Mouse (Mus musculus) spleen, adult 2 months (tissue): ENCODE results near the gene Ankrd13a. TPM values are rescaled to one million over a fixed set of nuclear protein-coding genes. Genes with fewer than 3 reads are reported as not detected.

ENCODE experiments used
- DNase-seq, 2 experiments: peaks; one replicate each; pipeline versions ENCODE4 v3.0.0 to v3.0.0-alpha.2; 2012 to 2021; ENCODE audit warnings: low spot score in 2 of 2, low read depth in 1 of 2
- H3K27ac ChIP-seq: fragments of 200-500 bp; 2 replicates; pipeline ENCODE4 v1.5.1; 2012; ENCODE audit warnings: low read length, inconsistent platforms; ENCODE audit not compliant: insufficient read depth
- H3K27me3 ChIP-seq: fragments of 200-500 bp; 2 replicates; pipeline ENCODE4 v1.6.1; 2012; ENCODE audit warnings: mild to moderate bottlenecking, moderate library complexity, low read length, inconsistent platforms; ENCODE audit not compliant: control insufficient read depth, insufficient read depth
- H3K36me3 ChIP-seq: fragments of 200-500 bp; 2 replicates; pipeline ENCODE4 v1.6.1; 2012; ENCODE audit warnings: mild to moderate bottlenecking, low read length, inconsistent platforms; ENCODE audit not compliant: control insufficient read depth, insufficient read depth
- H3K4me1 ChIP-seq: fragments of 200-500 bp; 2 replicates; pipeline ENCODE4 v1.6.1; 2011; ENCODE audit warnings: inconsistent platforms; ENCODE audit not compliant: control insufficient read depth, insufficient read depth, insufficient read length
- H3K4me3 ChIP-seq: fragments of 200-500 bp; 2 replicates; pipeline ENCODE4 v1.5.1; 2011; ENCODE audit warnings: mild to moderate bottlenecking, inconsistent platforms; ENCODE audit not compliant: insufficient read depth, insufficient read length; ENCODE audit errors: extremely low read depth
- CTCF ChIP-seq: fragments of 200-500 bp; IDR thresholded peaks from 2 replicates; pipeline ENCODE4 v1.5.1; 2011; ENCODE audit warnings: mild to moderate bottlenecking, inconsistent platforms; ENCODE audit not compliant: insufficient read depth, insufficient read length, insufficient replicate concordance; ENCODE audit errors: extremely low read depth
- POLR2A ChIP-seq: fragments of 200-500 bp; IDR thresholded peaks from 2 replicates; pipeline ENCODE4 v1.6.1; 2011; ENCODE audit warnings: low read depth, low read length, inconsistent platforms
- WGBS: fragments of 180-500 bp; shearing (Covaris S2); methylation state at CpG from one replicate; pipeline ENCODE4 v1.1.7; 2018; 5-methylcytosine and 5-hydroxymethylcytosine counted together
- polyA plus RNA-seq: library from polyadenylated mRNA; depleted of rRNA; stranded (reverse); fragments of >200 nt; gene quantifications from 2 replicates; pipeline ENCODE4 v1.2.3, GENCODE M21; 2012; rRNA removed

Ankrd13a gene
- 69.3 and 84.0 TPM in 2 replicates for polyA plus RNA-seq

DNA sequence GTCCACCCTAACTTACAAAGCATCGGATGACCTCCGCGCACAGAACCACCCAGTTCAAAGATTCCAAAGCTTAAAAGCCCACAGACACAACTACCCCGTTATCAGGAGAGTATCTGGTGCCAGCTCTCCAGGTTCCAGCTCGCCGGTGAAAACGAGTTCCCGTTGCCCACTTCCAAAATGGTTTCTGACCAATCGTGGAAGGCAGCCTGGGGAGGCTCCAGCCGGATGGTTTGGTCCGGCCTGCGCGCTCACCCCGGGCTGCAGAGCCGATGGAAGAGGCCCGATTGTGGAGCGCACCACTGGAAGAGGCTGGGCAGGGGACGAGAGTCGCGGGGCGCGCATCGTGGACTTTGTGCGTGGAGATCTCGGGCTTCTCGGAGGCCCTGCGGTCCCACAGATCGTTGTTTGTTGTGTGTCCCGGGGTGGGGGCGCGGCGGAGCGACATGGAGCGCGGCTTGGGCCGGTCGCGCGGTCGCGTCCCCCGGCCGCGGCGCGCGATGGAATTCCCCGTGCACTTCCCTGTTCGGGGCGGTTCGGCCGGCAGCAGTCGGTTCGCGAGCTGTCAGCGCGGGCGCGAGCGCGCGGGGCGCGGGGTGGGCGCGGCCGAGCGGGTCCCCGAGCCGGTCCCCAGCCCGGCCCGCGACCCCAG lies at the start of gene Ankrd13a:
Ankrd13a (plus strand) TSS at position 275 of the 649 bp plus-strand sequence.
- peak; percentile 83 to 87 for DNase-seq
- TF ChIP-seq POLR2A, result peak; percentile 76
- TF ChIP-seq CTCF, result no peak
- Histone ChIP-seq H3K4me3 (peak within 1 kb of the TSS; percentile 91), H3K36me3 (no peaks in the 10 kb centered on the region), H3K27ac (peak within 1 kb of the TSS; percentile 98), H3K4me1 (peaks cover 30% of the 10 kb centered on the region; the same call in 1 of the 2 replicates), H3K27me3 (no peaks in the 10 kb centered on the region)
- under 1% methylated on average over 61 of the region's 73 CpGs for WGBS

DNA sequence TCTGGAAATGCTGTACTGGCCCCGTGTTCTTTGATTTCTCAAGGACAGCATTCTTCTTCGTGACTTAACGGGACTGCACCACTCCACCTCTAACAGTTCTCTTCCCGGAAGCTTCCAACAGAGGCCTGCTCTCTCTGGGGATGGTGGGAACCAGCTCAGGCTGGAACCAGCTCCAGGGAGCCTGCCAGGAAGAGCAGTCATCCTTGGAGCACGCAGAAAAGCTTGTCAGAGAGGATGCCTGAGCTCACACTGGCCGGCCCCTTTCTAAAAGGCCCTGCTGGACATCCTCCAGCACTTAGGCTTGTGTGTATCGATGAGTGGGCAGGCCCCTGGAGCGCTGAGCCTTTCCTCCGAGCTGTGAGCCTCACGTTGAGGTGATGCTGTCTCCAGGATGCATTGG lies 46.3 kb upstream of the Ankrd13a start:
- DNase-seq, result no peak
- peaks cover 52% of the 10 kb centered on the region for H3K36me3 ChIP-seq
- WGBS, result 92% methylated on average over 10 of the region's 10 CpGs
- H3K27ac ChIP-seq, result no peak overlapping the region
- no peaks in the 10 kb centered on the region for H3K4me1 ChIP-seq
- no peaks in the 10 kb centered on the region for H3K27me3 ChIP-seq
- TF ChIP-seq CTCF (no peak), POLR2A (no peak)
- no peak overlapping the region for H3K4me3 ChIP-seq

DNA sequence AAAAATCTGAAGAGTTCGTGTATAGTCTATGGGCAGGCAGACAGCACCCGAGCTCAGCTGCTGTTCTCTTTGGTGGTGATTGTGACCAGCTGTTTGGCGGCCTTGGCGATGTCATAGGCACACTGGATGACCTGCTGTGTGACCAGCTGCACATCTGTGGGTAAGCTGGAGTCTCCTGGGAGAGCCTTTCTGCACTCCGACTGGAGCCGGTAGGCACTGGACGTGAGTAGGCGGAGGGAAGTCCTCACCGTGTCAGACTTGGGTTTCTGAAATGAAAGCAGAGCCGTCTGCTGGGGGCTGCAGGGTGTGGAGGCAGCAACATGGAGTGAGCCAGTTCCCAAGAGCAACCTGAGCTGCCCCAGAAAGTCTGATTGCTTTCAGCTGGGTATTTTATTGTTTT lies 44.3 kb upstream of the Ankrd13a start:
- TF ChIP-seq POLR2A (no peak), CTCF (no peak)
- no peak for DNase-seq
- H3K4me1 ChIP-seq, result no peaks in the 10 kb centered on the region
- H3K36me3 ChIP-seq, result peaks cover 65% of the 10 kb centered on the region
- H3K4me3 ChIP-seq, result no peak overlapping the region
- no peaks in the 10 kb centered on the region for H3K27me3 ChIP-seq
- H3K27ac ChIP-seq, result no peak overlapping the region
- WGBS, result 88% methylated on average over 10 of the region's 10 CpGs

DNA sequence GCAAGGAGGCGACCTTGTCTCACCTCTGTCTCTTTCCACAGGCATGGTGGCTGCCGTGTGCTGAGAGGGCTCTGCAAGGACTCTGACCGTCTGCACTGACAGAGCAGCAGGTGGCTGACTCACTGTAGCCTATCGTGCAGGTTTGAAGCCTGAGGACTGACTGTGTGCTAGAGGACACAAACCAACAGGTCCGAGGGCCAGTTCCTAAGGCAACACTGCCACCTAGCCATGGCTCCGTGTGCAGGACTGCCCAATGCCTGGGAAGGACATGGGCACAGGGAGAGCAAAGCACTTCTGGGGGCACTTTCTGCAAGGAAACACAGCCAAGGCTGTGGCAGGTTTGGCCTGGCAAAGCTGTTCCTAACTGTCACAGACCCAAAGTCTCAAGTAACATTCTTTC lies 43.0 kb upstream of the Ankrd13a start:
- no peak overlapping the region for H3K4me3 ChIP-seq
- 90% methylated on average over 6 of the region's 6 CpGs for WGBS
- DNase-seq, result no peak
- peaks cover 63% of the 10 kb centered on the region for H3K36me3 ChIP-seq
- no peaks in the 10 kb centered on the region for H3K27me3 ChIP-seq
- no peak overlapping the region for H3K27ac ChIP-seq
- TF ChIP-seq POLR2A, result no peak
- TF ChIP-seq CTCF, result no peak
- no peaks in the 10 kb centered on the region for H3K4me1 ChIP-seq

DNA sequence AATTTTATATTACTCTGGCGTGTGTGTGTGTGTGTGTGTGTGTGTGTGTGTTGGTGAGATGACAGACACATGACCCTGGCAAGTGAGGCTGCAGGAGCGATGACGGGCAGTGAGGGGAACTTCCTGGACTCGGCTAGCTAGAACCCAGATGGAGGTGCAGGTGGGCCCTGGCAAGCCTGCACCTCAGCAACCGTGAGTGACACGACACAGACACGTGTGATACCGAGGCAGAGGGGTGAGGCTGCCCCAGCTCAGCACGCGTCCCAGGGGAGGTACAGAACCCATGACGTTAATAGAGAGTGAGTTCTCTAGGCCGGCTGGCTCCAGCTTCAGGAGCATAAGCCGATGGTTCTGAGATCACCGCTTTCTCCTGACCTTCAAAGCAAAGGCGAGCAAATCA lies 42.5 kb upstream of the Ankrd13a start:
- TF ChIP-seq CTCF (no peak), POLR2A (no peak)
- Histone ChIP-seq H3K36me3 (peaks cover 66% of the 10 kb centered on the region), H3K4me3 (no peak overlapping the region), H3K4me1 (no peaks in the 10 kb centered on the region), H3K27ac (no peak overlapping the region), H3K27me3 (no peaks in the 10 kb centered on the region)
- DNase-seq, result no peak
- WGBS, result 87% methylated on average over 15 of the region's 15 CpGs

DNA sequence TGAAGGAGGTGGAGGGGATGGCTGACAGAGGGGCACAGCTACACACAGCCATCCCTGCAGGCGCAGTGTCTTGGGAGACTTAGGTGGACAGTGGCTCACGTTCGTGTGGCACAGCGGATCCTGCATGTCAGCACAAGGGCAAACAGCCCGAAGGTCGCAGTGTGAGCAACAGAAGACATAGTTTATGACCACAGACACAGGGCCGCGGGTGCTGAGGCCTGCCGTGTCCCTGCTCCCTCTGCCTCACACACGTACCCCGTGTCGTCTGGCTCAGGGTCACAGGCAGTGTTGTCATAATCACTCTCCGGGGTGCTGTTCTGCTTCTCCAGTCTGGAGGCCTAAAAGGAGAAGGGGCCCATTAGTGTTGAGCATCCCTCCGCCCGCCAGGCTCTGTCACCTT lies 40.9 kb upstream of the Ankrd13a start:
- H3K4me3 ChIP-seq, result no peak overlapping the region
- WGBS, result 95% methylated on average over 15 of the region's 15 CpGs
- peaks cover 66% of the 10 kb centered on the region for H3K36me3 ChIP-seq
- H3K27me3 ChIP-seq, result no peaks in the 10 kb centered on the region
- H3K4me1 ChIP-seq, result no peaks in the 10 kb centered on the region
- no peak overlapping the region for H3K27ac ChIP-seq
- TF ChIP-seq POLR2A (no peak), CTCF (no peak)
- DNase-seq, result no peak
